Mouse (Mus musculus): Measurements from ENCODE around the gene Tnnt2.

The Tnnt2 gene

GRCm38 (mm10) chr1:135854591-135855343, 18.6 kb downstream of the Tnnt2 start:
- no peak for DNase-seq (ENCODE audit: extremely low read depth, insufficient read length, low spot score)

DNA sequence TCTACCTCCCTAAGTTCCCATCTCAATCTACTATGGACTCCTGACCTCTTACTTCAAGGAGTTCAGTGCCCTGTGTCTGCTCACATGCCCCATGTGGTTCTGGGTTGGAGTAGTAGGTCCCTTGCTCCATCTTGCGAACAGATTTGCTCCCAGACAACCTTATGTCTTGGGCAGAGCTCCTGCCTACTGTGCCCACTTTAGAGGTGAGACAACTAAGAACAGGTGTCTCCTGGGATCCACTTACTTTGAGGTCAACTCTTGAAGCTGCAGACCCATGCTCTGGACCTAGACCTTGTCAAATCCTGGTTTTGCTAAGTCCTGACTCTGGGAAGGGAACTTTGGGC, 19.2 kb downstream of the Tnnt2 start:
- no peak for DNase-seq (ENCODE audit: extremely low read depth, insufficient read length, low spot score)

- DNase-seq (ENCODE audit: extremely low read depth, insufficient read length, low spot score), result no peak
Measured at GRCm38 (mm10) chr1:135856070-135856469, 19.9 kb downstream of the Tnnt2 start.

GRCm38 (mm10) chr1:135857137-135857775, 21.1 kb downstream of the Tnnt2 start:
- peak; percentile 71 for DNase-seq (ENCODE audit: extremely low read depth, insufficient read length, low spot score)

DNA sequence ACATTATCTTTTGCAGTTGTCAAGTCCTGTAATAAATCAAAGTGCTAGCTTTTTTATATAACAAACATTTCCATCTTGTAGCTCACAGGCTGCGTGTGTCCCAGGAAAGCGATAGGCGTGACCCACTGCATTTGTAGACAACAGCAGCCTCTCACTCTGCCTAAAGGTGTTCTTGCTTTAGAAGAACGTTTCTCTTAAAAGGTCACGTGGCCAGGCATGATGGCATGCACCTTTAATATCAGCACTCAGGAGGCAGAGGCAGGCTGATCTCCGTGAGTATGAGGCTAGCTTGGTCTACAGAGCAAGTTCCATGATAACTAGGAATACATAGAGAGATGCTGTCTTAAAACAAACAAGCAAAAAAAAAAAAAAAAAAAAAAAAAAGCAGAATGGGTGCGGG, 22.4 kb downstream of the Tnnt2 start:
- DNase-seq (ENCODE audit: extremely low read depth, insufficient read length, low spot score), result no peak

- DNase-seq (ENCODE audit: extremely low read depth, insufficient read length, low spot score), result no peak
Measured at GRCm38 (mm10) chr1:135861091-135861490, 24.9 kb downstream of the Tnnt2 start.

DNA sequence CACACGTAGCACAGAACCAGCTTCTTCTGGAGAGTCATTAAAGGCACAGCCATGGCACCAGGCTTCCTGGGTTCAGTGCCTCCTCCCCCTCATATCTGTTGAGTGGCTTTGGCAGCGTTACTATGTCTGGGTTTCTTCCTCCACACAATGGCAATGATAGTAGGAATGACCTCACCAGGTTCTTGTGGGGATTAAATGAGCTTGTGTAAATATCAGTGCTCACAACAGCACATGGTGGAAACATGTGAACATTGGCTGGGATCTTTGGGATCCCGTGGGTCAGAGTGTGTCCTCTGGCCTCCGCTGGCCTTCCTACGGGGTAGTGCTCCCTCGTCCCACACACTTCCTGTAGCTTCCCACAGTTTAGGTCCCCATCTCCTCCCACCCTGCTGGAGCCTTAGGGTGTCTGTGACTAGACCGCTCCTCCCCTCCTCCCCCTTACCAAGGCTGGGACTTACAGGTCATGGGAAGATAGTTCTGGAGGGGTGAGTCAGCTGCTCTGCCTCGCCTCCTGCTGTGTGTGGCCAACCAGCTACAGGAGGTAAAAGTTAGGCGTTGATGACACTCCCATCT, 25.9 kb downstream of the Tnnt2 start:
- peak; percentile 86 for DNase-seq (ENCODE audit: extremely low read depth, insufficient read length, low spot score)

DNA sequence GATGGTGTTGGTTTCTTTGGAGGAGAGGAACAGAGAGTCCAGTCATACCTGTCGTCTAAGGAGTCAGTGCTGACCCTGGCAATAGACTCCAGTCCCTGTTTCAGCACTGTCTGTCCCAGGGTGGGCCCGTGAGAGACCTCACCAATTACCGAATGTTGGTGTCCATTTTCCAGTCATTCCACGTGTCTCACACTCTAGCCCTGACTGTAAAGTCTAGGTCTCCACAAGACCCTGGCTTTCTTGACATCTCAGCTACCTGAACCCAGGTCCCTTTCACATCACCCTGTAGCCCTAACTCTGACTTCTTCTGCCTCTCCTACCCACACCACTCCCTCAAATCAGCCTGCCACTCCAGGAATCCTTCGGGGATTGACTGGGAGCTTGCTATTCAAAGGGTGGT, 26.4 kb downstream of the Tnnt2 start:
- DNase-seq (ENCODE audit: extremely low read depth, insufficient read length, low spot score), result no peak

- peak; percentile 69 for DNase-seq (ENCODE audit: extremely low read depth, insufficient read length, low spot score)
Measured at GRCm38 (mm10) chr1:135863786-135864335, 27.7 kb downstream of the Tnnt2 start.

DNA sequence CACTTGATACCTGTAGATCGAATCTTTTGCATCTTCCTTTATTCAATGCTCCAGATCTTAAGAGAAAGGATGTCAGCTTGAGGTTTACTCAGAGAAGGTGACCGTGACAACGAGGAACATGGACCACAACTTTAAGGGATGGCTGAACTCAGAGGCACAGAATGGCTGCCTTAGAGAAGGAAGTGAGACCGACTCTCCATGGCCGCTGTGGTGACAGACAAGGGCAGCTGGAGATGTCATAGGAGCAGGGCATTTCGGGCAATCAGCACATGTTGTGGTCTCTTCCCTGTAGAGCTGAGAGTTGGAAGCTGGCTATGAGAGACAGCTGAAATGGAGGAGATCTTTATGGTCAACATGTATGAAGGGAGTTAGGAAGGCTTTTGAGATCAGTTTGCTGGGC, 28.7 kb downstream of the Tnnt2 start:
- DNase-seq (ENCODE audit: extremely low read depth, insufficient read length, low spot score), result no peak

DNA sequence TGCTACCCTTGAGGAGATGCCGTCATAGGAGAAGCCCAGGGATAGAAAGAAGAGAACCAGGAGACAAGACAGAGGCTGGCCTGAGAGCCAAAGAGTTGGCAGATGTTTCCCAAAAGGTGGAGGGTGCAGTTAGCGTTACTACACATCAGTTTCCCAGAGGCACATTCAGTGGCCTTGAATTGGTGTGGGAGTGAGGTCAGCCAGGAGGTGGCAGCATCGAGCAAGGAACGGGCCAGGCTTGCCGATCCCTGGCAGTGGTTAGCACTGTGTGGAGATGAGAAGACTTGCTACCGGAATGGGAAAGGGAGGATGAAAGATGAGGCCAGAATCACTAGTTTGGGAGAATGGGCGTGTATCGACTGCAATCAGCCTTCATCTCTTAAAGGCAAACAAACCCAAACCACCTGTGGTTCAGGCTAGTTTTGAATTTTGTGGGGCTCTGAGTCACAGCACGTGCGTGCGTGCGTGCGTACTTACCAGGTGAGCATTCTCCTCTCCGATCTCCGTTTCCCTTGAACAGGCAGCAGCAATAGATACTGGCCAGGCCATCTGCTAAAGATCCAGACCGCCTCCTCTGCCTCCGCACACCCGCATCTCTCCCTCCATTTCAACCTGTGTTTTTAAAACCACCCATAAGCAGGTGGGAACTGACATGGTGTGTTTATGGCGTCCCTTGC, 29.5 kb downstream of the Tnnt2 start:
- DNase-seq (ENCODE audit: extremely low read depth, insufficient read length, low spot score), result peak; percentile 75

GRCm38 (mm10) chr1:135868570-135868969, 32.4 kb downstream of the Tnnt2 start:
- DNase-seq (ENCODE audit: extremely low read depth, insufficient read length, low spot score), result no peak

GRCm38 (mm10) chr1:135872991-135873390, 36.8 kb downstream of the Tnnt2 start:
- DNase-seq (ENCODE audit: extremely low read depth, insufficient read length, low spot score), result no peak

- DNase-seq (ENCODE audit: extremely low read depth, insufficient read length, low spot score), result no peak
Measured at GRCm38 (mm10) chr1:135877248-135877647, 41.1 kb downstream of the Tnnt2 start.

DNA sequence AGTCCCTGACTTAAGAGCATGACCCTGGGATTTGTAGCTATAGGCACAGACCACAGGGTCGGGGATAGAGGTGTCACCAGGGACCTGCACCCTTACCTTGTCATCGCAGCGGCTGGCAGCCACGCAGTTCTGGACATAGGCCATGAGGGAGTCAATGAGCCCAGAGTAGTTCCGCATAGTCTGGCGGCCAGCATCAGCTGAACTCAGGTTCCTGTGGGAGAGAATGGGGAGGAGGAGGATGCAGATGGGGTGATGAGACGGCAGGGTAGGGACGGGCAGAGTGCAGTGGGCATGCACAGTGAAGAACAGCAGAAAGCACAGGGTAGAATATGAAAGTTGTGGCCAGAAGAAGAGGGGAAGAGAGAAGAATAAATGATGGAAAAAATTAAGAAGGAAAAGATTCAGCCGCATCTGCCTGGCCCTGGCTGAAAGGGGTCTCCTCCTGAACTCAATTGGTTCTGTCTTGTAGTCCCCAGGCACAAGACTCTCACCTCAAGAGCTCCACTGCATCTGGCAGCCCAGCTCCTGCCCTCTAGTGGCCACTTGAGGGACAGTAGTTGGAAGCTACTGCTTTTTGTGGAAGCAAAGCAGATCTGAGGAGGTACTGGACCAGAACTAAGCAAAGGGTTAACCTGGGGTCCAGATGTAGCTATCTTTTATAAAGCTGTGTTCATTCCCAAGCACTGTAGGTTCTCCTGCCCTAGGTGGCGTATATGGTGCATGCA, 46.4 kb downstream of the Tnnt2 start:
- DNase-seq (ENCODE audit: extremely low read depth, insufficient read length, low spot score), result peak; percentile 47

GRCm38 (mm10) chr1:135889461-135890185, 53.5 kb downstream of the Tnnt2 start:
- no peak for DNase-seq (ENCODE audit: extremely low read depth, insufficient read length, low spot score)

DNA sequence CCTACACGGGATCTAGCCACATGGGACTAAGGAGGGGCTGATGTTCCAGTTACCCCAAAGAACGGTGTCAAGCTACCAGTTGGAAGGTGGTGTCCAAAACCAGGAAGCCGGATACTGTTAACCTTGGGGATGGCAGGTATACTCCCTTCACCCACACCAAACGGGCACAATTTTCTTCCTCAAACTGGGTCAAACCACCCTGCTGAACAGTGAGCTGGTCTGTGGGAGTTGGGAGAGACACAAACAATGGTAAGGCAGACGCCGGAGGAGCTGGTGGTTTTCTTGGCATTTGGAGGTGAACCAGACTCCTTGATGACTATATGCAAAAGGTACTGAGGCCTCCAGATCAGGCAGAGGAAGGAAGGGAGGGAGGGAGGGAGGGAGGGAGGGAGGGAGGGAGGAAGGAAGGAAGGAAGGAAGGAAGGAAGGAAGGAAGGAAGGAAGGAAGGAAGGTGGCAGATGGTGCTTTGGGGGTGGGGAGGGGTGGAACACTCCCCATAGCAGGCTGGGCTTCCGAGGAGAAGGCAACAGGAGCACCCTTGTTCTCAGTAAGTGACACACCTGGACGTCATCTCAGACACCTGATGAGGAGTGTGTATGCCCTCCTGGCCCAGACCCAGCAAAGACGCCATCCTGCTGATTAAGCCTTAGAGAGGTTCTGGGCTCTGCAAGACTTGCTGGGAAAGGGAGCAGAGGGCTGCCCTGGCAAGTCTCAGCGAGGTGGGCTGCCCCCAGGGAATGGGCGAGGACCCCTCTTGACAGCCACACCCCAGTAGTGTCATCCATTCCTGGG, 55.5 kb downstream of the Tnnt2 start:
- no peak for DNase-seq (ENCODE audit: extremely low read depth, insufficient read length, low spot score)

GRCm38 (mm10) chr1:135892233-135892632, 56.1 kb downstream of the Tnnt2 start:
- DNase-seq (ENCODE audit: extremely low read depth, insufficient read length, low spot score), result no peak

GRCm38 (mm10) chr1:135892764-135893163, 56.6 kb downstream of the Tnnt2 start:
- no peak for DNase-seq (ENCODE audit: extremely low read depth, insufficient read length, low spot score)

All from 3134 (cell line).